Mouse (Mus musculus) E14TG2a.4 (cell line): ENCODE results near the gene Hdlbp.

Experiments
- CTCF ChIP-seq: conservative IDR thresholded peaks from 2 replicates; pipeline ENCODE4 v1.5.1; 2014; ENCODE audit warnings: low read length
- NANOG ChIP-seq: IDR thresholded peaks from 2 replicates; pipeline ENCODE4 v1.6.1; 2014; ENCODE audit warnings: borderline replicate concordance, low read length, mixed read lengths
- POU5F1 ChIP-seq: IDR thresholded peaks from 2 replicates; pipeline ENCODE4 v1.6.1; 2014; ENCODE audit warnings: low read length, borderline replicate concordance

GRCm38 (mm10) chr1:93445822-93446162 is 32.8 kb downstream of the Hdlbp start:
- TF ChIP-seq CTCF (no peak), NANOG (no peak), POU5F1 (no peak)
